Mouse (Mus musculus) hindbrain, embryonic 16.5 days (tissue): ENCODE data around the gene Gm17651. TPM values are rescaled to one million over a fixed set of nuclear protein-coding genes. Genes with fewer than 3 reads are reported as not detected.

Experiments
- ATAC-seq: fragments of 200-750 bp; cut with Nextera tagmentation; 2 replicates; pipeline ENCODE4 v1.8.0; 2017; ENCODE audit warnings: moderate TSS enrichment, moderate library complexity
- H3K27ac ChIP-seq: fragments of 300-500 bp; sonication (generic); 2 replicates; pipeline ENCODE4 v1.5.1; 2014; ENCODE audit warnings: low read depth, mild to moderate bottlenecking, control low read depth, low read length, moderate library complexity
- H3K27me3 ChIP-seq: fragments of 300-500 bp; sonication (generic); replicated peaks from 2 replicates; pipeline ENCODE4 v1.6.1; 2014; ENCODE audit warnings: low read length; ENCODE audit not compliant: control insufficient read depth, insufficient read depth
- H3K36me3 ChIP-seq: fragments of 300-500 bp; sonication (generic); 2 replicates; pipeline ENCODE4 v1.6.1; 2014; ENCODE audit warnings: mild to moderate bottlenecking, low read length, moderate library complexity, mixed read lengths; ENCODE audit not compliant: control insufficient read depth, insufficient read depth
- H3K4me1 ChIP-seq: fragments of 300-500 bp; sonication (generic); 2 replicates; pipeline ENCODE4 v1.6.1; 2014; ENCODE audit warnings: low read depth, low read length; ENCODE audit not compliant: control insufficient read depth, insufficient read depth
- H3K4me2 ChIP-seq: fragments of 300-500 bp; sonication (generic); 2 replicates; pipeline ENCODE4 v1.6.1; 2014; ENCODE audit warnings: mild to moderate bottlenecking, low read length, control low read depth, moderate library complexity
- H3K4me3 ChIP-seq: fragments of 300-500 bp; sonication (generic); 2 replicates; pipeline ENCODE4 v1.5.1; 2014; ENCODE audit warnings: mild to moderate bottlenecking, low read length, control low read depth, moderate library complexity
- H3K9ac ChIP-seq: fragments of 300-500 bp; sonication (generic); 2 replicates; pipeline ENCODE4 v1.6.1; 2014; ENCODE audit warnings: low read depth, mild to moderate bottlenecking, control low read depth, low read length, moderate library complexity
- H3K9me3 ChIP-seq: fragments of 300-500 bp; sonication (generic); 2 replicates; pipeline ENCODE4 v1.6.1; 2014; ENCODE audit warnings: mild to moderate bottlenecking, low read length, moderate library complexity; ENCODE audit not compliant: control insufficient read depth
- WGBS: fragments of 180-500 bp; shearing (Covaris S2); extraction: QIAGEN DNeasy Blood & Tissue Kit; methylation state at CpG from one replicate; pipeline ENCODE4 v1.1.7; 2014; 5-methylcytosine and 5-hydroxymethylcytosine counted together
- polyA plus RNA-seq: library from polyadenylated mRNA; unstranded; fragments of >200 nt; fragmentation: Nextera tagmentation; extraction: Ambion mirVana; gene quantifications from 2 replicates; pipeline ENCODE4 v1.2.1, GENCODE M21; 2015

Gm17651 gene
- polyA plus RNA-seq, 1 experiment from 2014 or later: not detected

DNA sequence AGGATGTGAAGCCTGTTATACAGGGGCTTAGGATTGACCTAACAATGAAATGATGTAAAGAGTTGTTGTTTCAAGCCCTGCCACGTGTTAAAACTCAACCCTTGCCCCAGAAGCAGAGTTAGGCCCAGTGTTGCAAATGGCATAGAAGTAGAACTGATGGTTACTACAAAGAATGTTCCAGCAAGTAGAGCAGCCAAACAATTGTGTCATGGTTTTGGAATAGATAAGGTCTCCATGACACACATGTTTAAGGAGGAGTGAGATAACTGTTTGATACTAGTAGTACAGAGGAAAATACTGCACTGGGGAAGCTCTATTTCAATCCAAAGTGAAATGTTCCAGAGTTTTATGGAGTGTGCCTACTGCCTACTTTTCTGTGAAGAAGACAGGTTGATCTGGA lies 26.0 kb downstream of the Gm17651 start:
- H3K4me1 ChIP-seq: no peaks in the 10 kb centered on the region
- H3K9me3 ChIP-seq: no peaks in the 10 kb centered on the region
- WGBS: 38% methylated on average over 1 of the region's 1 CpGs
- no peak overlapping the region for H3K4me3 ChIP-seq
- H3K9ac ChIP-seq: no peak overlapping the region
- H3K4me2 ChIP-seq: no peak overlapping the region
- H3K27me3 ChIP-seq: no peaks in the 10 kb centered on the region
- H3K36me3 ChIP-seq: no peaks in the 10 kb centered on the region
- H3K27ac ChIP-seq: no peak overlapping the region
- ATAC-seq: no peak

GRCm38 (mm10) chr3:97642001-97642400 lies 32.5 kb downstream of the Gm17651 start:
- H3K4me3 ChIP-seq: no peak overlapping the region
- H3K9ac ChIP-seq: no peak overlapping the region
- H3K27me3 ChIP-seq: no peaks in the 10 kb centered on the region
- no peak for ATAC-seq
- H3K4me1 ChIP-seq: no peaks in the 10 kb centered on the region
- no peak overlapping the region for H3K4me2 ChIP-seq
- no peaks in the 10 kb centered on the region for H3K9me3 ChIP-seq
- no peaks in the 10 kb centered on the region for H3K36me3 ChIP-seq
- H3K27ac ChIP-seq: no peak overlapping the region
- 87% methylated on average over 9 of the region's 9 CpGs for WGBS

GRCm38 (mm10) chr3:97641396-97641795 lies 33.1 kb downstream of the Gm17651 start:
- Histone ChIP-seq H3K4me1 (no peaks in the 10 kb centered on the region), H3K4me2 (no peak overlapping the region), H3K9me3 (no peaks in the 10 kb centered on the region), H3K27me3 (no peaks in the 10 kb centered on the region), H3K36me3 (no peaks in the 10 kb centered on the region), H3K4me3 (no peak overlapping the region), H3K27ac (no peak overlapping the region), H3K9ac (no peak overlapping the region)
- ATAC-seq: no peak
- WGBS: 93% methylated on average over 4 of the region's 4 CpGs

DNA sequence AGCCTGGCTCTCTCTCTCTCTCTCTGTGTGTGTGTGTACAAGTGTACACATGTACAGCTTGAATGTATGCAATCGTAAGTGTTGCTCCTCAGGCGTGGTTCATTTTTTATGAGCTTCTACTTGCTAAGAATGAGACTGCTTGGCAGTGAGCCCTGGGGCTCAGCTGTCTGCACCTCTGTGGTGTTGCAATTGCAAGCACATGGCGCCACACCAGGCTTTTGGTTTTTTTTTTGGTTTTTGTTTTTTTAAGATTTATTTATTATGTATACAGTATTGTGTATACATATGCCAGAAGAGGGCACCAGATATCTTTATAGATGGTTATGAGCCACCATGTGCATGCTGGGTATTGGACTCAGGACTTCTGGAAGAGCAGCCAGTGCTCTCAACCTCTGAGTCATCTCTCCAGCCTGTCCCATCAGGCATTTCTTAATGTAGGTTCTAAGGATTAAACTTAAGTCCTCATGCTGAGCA lies 40.2 kb downstream of the Gm17651 start:
- Histone ChIP-seq H3K36me3 (no peaks in the 10 kb centered on the region), H3K4me3 (no peak overlapping the region), H3K9ac (no peak overlapping the region), H3K9me3 (no peaks in the 10 kb centered on the region), H3K4me1 (no peaks in the 10 kb centered on the region), H3K4me2 (no peak overlapping the region), H3K27me3 (no peaks in the 10 kb centered on the region), H3K27ac (no peak overlapping the region)
- 68% methylated on average over 3 of the region's 3 CpGs for WGBS
- no peak for ATAC-seq

GRCm38 (mm10) chr3:97633456-97633855 lies 41.0 kb downstream of the Gm17651 start:
- Histone ChIP-seq H3K27ac (no peak overlapping the region), H3K36me3 (no peaks in the 10 kb centered on the region), H3K27me3 (no peaks in the 10 kb centered on the region), H3K9ac (no peak overlapping the region), H3K4me1 (no peaks in the 10 kb centered on the region), H3K4me3 (no peak overlapping the region), H3K9me3 (no peaks in the 10 kb centered on the region), H3K4me2 (no peak overlapping the region)
- WGBS: 83% methylated on average over 4 of the region's 4 CpGs
- no peak for ATAC-seq

GRCm38 (mm10) chr3:97631258-97631860 lies 43.1 kb downstream of the Gm17651 start:
- 88% methylated on average over 8 of the region's 8 CpGs for WGBS
- H3K27ac ChIP-seq: no peak overlapping the region
- no peak overlapping the region for H3K4me3 ChIP-seq
- H3K27me3 ChIP-seq: no peaks in the 10 kb centered on the region
- H3K9me3 ChIP-seq: no peaks in the 10 kb centered on the region
- no peak for ATAC-seq
- no peak overlapping the region for H3K9ac ChIP-seq
- H3K4me1 ChIP-seq: no peaks in the 10 kb centered on the region
- H3K4me2 ChIP-seq: no peak overlapping the region
- H3K36me3 ChIP-seq: no peaks in the 10 kb centered on the region

GRCm38 (mm10) chr3:97630746-97631145 lies 43.7 kb downstream of the Gm17651 start:
- 89% methylated on average over 4 of the region's 4 CpGs for WGBS
- Histone ChIP-seq H3K4me2 (no peak overlapping the region), H3K9ac (no peak overlapping the region), H3K27ac (no peak overlapping the region), H3K4me3 (no peak overlapping the region), H3K36me3 (no peaks in the 10 kb centered on the region), H3K9me3 (no peaks in the 10 kb centered on the region), H3K4me1 (no peaks in the 10 kb centered on the region), H3K27me3 (no peaks in the 10 kb centered on the region)
- ATAC-seq: no peak

DNA sequence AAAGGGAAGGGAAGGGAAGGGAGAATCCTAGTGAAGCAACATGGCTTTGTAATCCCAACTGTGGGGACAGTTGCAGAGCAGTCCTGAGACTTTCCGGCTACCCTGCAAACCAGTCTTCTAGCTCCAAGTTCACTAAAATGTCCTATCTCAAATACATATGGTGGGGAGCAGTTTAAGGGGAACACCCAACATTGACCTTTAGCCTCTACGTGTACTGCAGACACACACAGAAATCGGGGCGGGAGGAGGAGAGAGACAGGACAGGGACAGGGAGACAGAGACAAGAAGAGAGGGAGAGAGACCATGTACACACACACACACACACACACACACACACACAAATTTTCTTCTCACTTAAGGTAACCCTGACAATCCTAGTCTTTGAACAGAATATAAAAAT lies 44.6 kb downstream of the Gm17651 start:
- Histone ChIP-seq H3K9ac (no peak overlapping the region), H3K27ac (no peak overlapping the region), H3K4me1 (no peaks in the 10 kb centered on the region), H3K9me3 (no peaks in the 10 kb centered on the region), H3K36me3 (no peaks in the 10 kb centered on the region), H3K27me3 (no peaks in the 10 kb centered on the region), H3K4me2 (no peak overlapping the region), H3K4me3 (no peak overlapping the region)
- no peak for ATAC-seq
- 80% methylated on average over 4 of the region's 4 CpGs for WGBS

- WGBS: 9% methylated on average over 18 of the region's 18 CpGs
- no peaks in the 10 kb centered on the region for H3K4me1 ChIP-seq
- ATAC-seq: no peak
- H3K27me3 ChIP-seq: no peaks in the 10 kb centered on the region
- H3K4me3 ChIP-seq: peak within 1 kb of the TSS; percentile 34
- H3K9me3 ChIP-seq: no peaks in the 10 kb centered on the region
- H3K4me2 ChIP-seq: peak within 1 kb of the TSS; percentile 56
- no peaks in the 10 kb centered on the region for H3K36me3 ChIP-seq
- no peak within 1 kb of the TSS for H3K27ac ChIP-seq
- peak within 1 kb of the TSS; percentile 42; the same call in 1 of the 2 replicates for H3K9ac ChIP-seq
These were observed 46.0 kb downstream of the Gm17651 start, which contains the start of gene Fmo5 for GRCm38 (mm10) chr3:97628391-97629001. Fmo5 (plus strand) TSS chr3:97628804.
